Mouse (Mus musculus) lung, postnatal 0 days (tissue): Measurements from ENCODE around the gene Bcl6b.

ENCODE experiments used
- CTCF ChIP-seq: IDR thresholded peaks from 2 replicates; pipeline ENCODE4 v1.5.1; 2016; ENCODE audit warnings: antibody characterized with exemption, mild to moderate bottlenecking
- EP300 ChIP-seq: IDR thresholded peaks from 2 replicates; pipeline ENCODE4 v1.6.1; 2016; ENCODE audit warnings: antibody characterized with exemption, mild to moderate bottlenecking, control low read depth

DNA sequence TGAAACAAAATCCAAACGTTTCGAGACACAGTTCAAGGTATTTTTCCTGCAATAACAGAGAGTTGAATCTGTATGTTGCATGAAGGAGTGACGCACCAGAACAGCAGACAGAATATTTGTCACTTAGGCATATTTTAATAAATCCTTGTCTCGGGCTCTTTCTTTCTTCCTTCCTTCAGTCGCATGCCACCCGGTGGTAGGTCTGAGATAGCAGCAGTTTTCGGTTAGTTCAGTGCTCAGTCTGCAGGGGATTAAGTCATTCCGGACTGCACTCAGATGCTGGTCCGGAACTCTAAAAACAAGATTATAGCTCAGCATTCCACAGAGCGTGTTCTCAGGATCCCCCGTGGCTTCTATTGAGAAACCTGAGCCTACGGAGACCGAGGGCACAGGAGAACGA, 50.2 kb downstream of the Bcl6b start:
- peak; percentile 72 for TF ChIP-seq CTCF
- TF ChIP-seq EP300, result no peak
